Mouse (Mus musculus): ENCODE data around the gene 5031410I06Rik. TPM values are rescaled to one million over a fixed set of nuclear protein-coding genes. Genes with fewer than 3 reads are reported as not detected.

5031410I06Rik gene
- polyA plus RNA-seq (2017; shearing (Covaris generic)), result not detected

GRCm38 (mm10) chr5:26105262-26105661 lies at the start of gene 5031410I06Rik:
Gene 5031410I06Rik, minus strand, starts transcription at chr5:26105362.

GRCm38 (mm10) chr5:26121321-26121720 lies 16.2 kb upstream of the 5031410I06Rik start, which contains the start of gene Gm10220:
Gene Gm10220, minus strand, starts transcription at chr5:26121421.

GRCm38 (mm10) chr5:26089191-26089590 lies 16.0 kb downstream of the 5031410I06Rik start, which contains the start of gene Gm10471:
Gene Gm10471, minus strand, starts transcription at chr5:26089291.

GRCm38 (mm10) chr5:26058481-26058880 lies 46.7 kb downstream of the 5031410I06Rik start, which contains the start of gene Gm7347:
Gene Gm7347, minus strand, starts transcription at chr5:26058581.

Other genes with a start within 250 kb of the 5031410I06Rik start
- not detected for gene Gm21663, start 163.0 kb downstream of the 5031410I06Rik start, polyA plus RNA-seq (2017; shearing (Covaris generic))
- gene Gm21671, start 150.9 kb downstream of the 5031410I06Rik start, polyA plus RNA-seq (2017; shearing (Covaris generic)), result not detected
- gene Gm21680, start 132.7 kb downstream of the 5031410I06Rik start, polyA plus RNA-seq (2017; shearing (Covaris generic)), result not detected
- gene Gm21698, start 116.7 kb downstream of the 5031410I06Rik start, polyA plus RNA-seq (2017; shearing (Covaris generic)), result not detected
- not detected for gene Gm1979, start 100.6 kb downstream of the 5031410I06Rik start, polyA plus RNA-seq (2017; shearing (Covaris generic))
- gene Gm5862, start 82.4 kb downstream of the 5031410I06Rik start, polyA plus RNA-seq (2017; shearing (Covaris generic)), result not detected
- not detected for gene Speer4a, start 65.8 kb downstream of the 5031410I06Rik start, polyA plus RNA-seq (2017; shearing (Covaris generic))
- not detected for gene Gm7347, start 46.8 kb downstream of the 5031410I06Rik start, polyA plus RNA-seq (2017; shearing (Covaris generic))
- not detected for gene Gm10471, start 16.1 kb downstream of the 5031410I06Rik start, polyA plus RNA-seq (2017; shearing (Covaris generic))
- not detected for gene Gm10220, start 16.1 kb upstream of the 5031410I06Rik start, polyA plus RNA-seq (2017; shearing (Covaris generic))
- gene Gm7361, start 152.3 kb upstream of the 5031410I06Rik start, polyA plus RNA-seq (2017; shearing (Covaris generic)), result not detected

Measured in CD4-positive, CD25-positive, alpha-beta regulatory T cell, adult 9 weeks (primary cell).